ENCODE assay signal across 9 mouse cellular contexts in the genomic region with DNA sequence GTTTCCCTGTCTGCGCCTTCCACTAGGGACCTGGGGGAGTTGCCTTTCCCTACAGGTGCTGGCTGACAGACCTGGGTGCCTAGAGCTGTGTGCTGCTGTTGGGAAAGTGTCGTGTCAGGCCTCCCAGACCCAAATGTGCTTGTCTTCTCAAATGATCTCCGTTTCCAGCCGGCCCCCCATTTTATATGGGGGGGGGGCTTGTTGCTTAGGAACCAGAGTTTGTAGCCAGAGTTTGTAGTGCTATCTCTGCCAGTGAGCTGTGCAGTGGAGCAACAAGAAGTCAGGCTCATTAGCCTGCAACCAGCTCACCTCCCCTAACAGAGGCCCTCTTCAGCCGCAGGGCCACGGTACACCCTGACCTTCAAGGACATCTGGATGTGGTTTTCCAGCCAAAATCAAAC.
DNase-seq lines count a peak whose midpoint lies in the region; ATAC-seq lines count a peak whose summit lies in the region.
"Had no signal": no experiment of that assay in that cellular context is flagged by ENCODE, and none has a peak within 500 bp of the region (broad histone marks: within the 10 kb centered on the region; RNA-seq: fewer than 3 reads in every experiment).

No protein-coding gene starts in this region.

- 22% methylated on average over 6 of the region's 6 CpGs for WGBS in limb, embryonic 13.5 days

- H3K27me3 ChIP-seq in limb, embryonic 13.5 days: no peaks in the 10 kb centered on the region

- H3K4me3 ChIP-seq in limb, embryonic 13.5 days: no peak overlapping the region

- H3K27ac ChIP-seq in limb, embryonic 13.5 days: peak overlapping the region; percentile 81

- peak overlapping the region; percentile 5; the same call in 1 of the 2 replicates for H3K4me2 ChIP-seq in limb, embryonic 13.5 days (replicated peaks)

- intact Hi-C loops in heart, postnatal 25 days (cut with DNase I): loop anchor here (5.0 kb wide), 1 partner anchor 56 kb away; no protein-coding TSS in a partner anchor

- H3K9me3 ChIP-seq in limb, embryonic 13.5 days: no peaks in the 10 kb centered on the region

- H3K4me1 ChIP-seq in limb, embryonic 13.5 days: peaks cover 76% of the 10 kb centered on the region

- peak; percentile 84 for ATAC-seq in limb, embryonic 13.5 days (ENCODE audit: low FRiP score, low read depth)

- H3K36me3 ChIP-seq in limb, embryonic 13.5 days: peaks cover 40% of the 10 kb centered on the region

- DNase-seq in heart, adult 11 months: peak; percentile 93
- no peak for DNase-seq in heart, postnatal 25 days (ENCODE audit: low spot score)
- peak; percentile 9 for DNase-seq in R1 (ENCODE audit: low read depth, low spot score)
- peak; percentile 48 for DNase-seq in heart, postnatal 4 days
- no peak for DNase-seq in urinary bladder, postnatal 14 days (ENCODE audit: low spot score)
- no peak for DNase-seq in gastrocnemius, adult 18-20 months (ENCODE audit: low spot score)
- DNase-seq in spleen, adult 18-20 months: no peak
- DNase-seq: cerebellum, postnatal 10 days had no signal

- H3K9ac ChIP-seq in limb, embryonic 13.5 days: no peak overlapping the region

Comparison
In these comparisons a context has a peak if more than half of its experiments do, and no peak if none do; other contexts are left out.
1. DNase-seq: peak in heart, adult 11 months (single experiment), R1 (single experiment) and heart, postnatal 4 days (single experiment); none in heart, postnatal 25 days (single experiment), urinary bladder, postnatal 14 days (single experiment), gastrocnemius, adult 18-20 months (single experiment) and spleen, adult 18-20 months (0 of 2).